Mouse (Mus musculus) frontal cortex, postnatal 10 days (tissue): ENCODE measurements around the gene Tcf7l2.

Source experiments
- DNase-seq, 2 experiments: peaks; one replicate each; pipeline ENCODE4 v3.0.0; 2022; ENCODE audit warnings: low spot score in 2 of 2, mixed read lengths in 1 of 2

Tcf7l2 gene

GRCm38 (mm10) chr19:55794194-55794945, 52.8 kb downstream of the Tcf7l2 start:
- no peak for DNase-seq

GRCm38 (mm10) chr19:55794946-55795340, 53.3 kb downstream of the Tcf7l2 start:
- DNase-seq: no peak

- DNase-seq: no peak
These were observed 53.7 kb downstream of the Tcf7l2 start for GRCm38 (mm10) chr19:55795349-55795748.

GRCm38 (mm10) chr19:55797834-55798233, 56.2 kb downstream of the Tcf7l2 start:
- DNase-seq: no peak

GRCm38 (mm10) chr19:55799411-55799810, 57.8 kb downstream of the Tcf7l2 start:
- no peak for DNase-seq

GRCm38 (mm10) chr19:55800059-55800458, 58.4 kb downstream of the Tcf7l2 start:
- no peak for DNase-seq

- DNase-seq: no peak
These were observed 61.5 kb downstream of the Tcf7l2 start for GRCm38 (mm10) chr19:55803121-55803520.

- DNase-seq: no peak
These were observed 62.2 kb downstream of the Tcf7l2 start for GRCm38 (mm10) chr19:55803797-55804196.

- no peak for DNase-seq
These were observed 63.2 kb downstream of the Tcf7l2 start for GRCm38 (mm10) chr19:55804795-55805194.

GRCm38 (mm10) chr19:55806434-55807193, 65.0 kb downstream of the Tcf7l2 start:
- no peak for DNase-seq

GRCm38 (mm10) chr19:55807194-55808053, 65.8 kb downstream of the Tcf7l2 start:
- DNase-seq: no peak

GRCm38 (mm10) chr19:55808304-55808703, 66.7 kb downstream of the Tcf7l2 start:
- DNase-seq: no peak

GRCm38 (mm10) chr19:55809539-55809938, 67.9 kb downstream of the Tcf7l2 start:
- DNase-seq: no peak

- no peak for DNase-seq
These were observed 70.6 kb downstream of the Tcf7l2 start for GRCm38 (mm10) chr19:55812236-55812635.

GRCm38 (mm10) chr19:55815010-55815790, 73.6 kb downstream of the Tcf7l2 start:
- DNase-seq: no peak

- DNase-seq: no peak
These were observed 75.4 kb downstream of the Tcf7l2 start for GRCm38 (mm10) chr19:55816974-55817373.

- no peak for DNase-seq
These were observed 78.6 kb downstream of the Tcf7l2 start for GRCm38 (mm10) chr19:55820202-55820601.

- DNase-seq: peak in 1 of 2 experiments; percentile 12
These were observed 83.6 kb downstream of the Tcf7l2 start for GRCm38 (mm10) chr19:55825001-55825827.

- no peak for DNase-seq
These were observed 84.4 kb downstream of the Tcf7l2 start for GRCm38 (mm10) chr19:55825951-55826507.
